Mouse (Mus musculus): ENCODE measurements around the gene Rasl10a. TPM values are rescaled to one million over a fixed set of nuclear protein-coding genes. Genes with fewer than 3 reads are reported as not detected.
"Not testable (repeated sequence)": the region's sequence is repeated elsewhere in the genome, so short reads cannot be mapped to it uniquely, and the experiment has no call there.

Gene Rasl10a
- polyA plus RNA-seq, 1 experiment from 2014 or later = 0.74 TPM

GRCm38 (mm10) chr11:5063561-5064281 is 5.8 kb downstream of the Rasl10a start:
- Histone ChIP-seq H3K9me3 (ENCODE audit: control insufficient read depth, low read length) (no peaks in the 10 kb centered on the region), H3K4me2 (ENCODE audit: low read depth) (peak overlapping the region; percentile 91; the same call in 1 of the 2 replicates), H3K27me3 (ENCODE audit: control insufficient read depth, insufficient read depth, low read length) (peaks cover 54% of the 10 kb centered on the region), H3K27ac (ENCODE audit: low read depth, low read length) (no peak overlapping the region), H3K36me3 (ENCODE audit: control insufficient read depth, insufficient read depth, low read length) (peaks cover 4% of the 10 kb centered on the region; the same call in 1 of the 2 replicates), H3K4me1 (ENCODE audit: control insufficient read depth, insufficient read depth, low read length) (peaks cover 30% of the 10 kb centered on the region), H3K9ac (ENCODE audit: low read length) (no peak overlapping the region), H3K4me3 (ENCODE audit: low read depth, low read length) (no peak overlapping the region)
- 47% methylated on average over 31 of the region's 31 CpGs for WGBS
- DNase-seq (ENCODE audit: low spot score) (no peak), ATAC-seq (ENCODE audit: insufficient read depth, low FRiP score, low TSS enrichment) (no peak)

GRCm38 (mm10) chr11:5064282-5065055 is 6.5 kb downstream of the Rasl10a start:
- no peaks in the 10 kb centered on the region for H3K9me3 ChIP-seq (ENCODE audit: control insufficient read depth, low read length)
- DNase-seq (ENCODE audit: low spot score) (no peak), ATAC-seq (ENCODE audit: insufficient read depth, low FRiP score, low TSS enrichment) (no peak)
- WGBS = 15% methylated on average over 37 of the region's 38 CpGs
- H3K9ac ChIP-seq (ENCODE audit: low read length) = peak overlapping the region; percentile 63
- H3K4me2 ChIP-seq (ENCODE audit: low read depth) = peak overlapping the region; percentile 91
- H3K4me3 ChIP-seq (ENCODE audit: low read depth, low read length) = peak overlapping the region; percentile 69
- peaks cover 46% of the 10 kb centered on the region for H3K27me3 ChIP-seq (ENCODE audit: control insufficient read depth, insufficient read depth, low read length)
- H3K36me3 ChIP-seq (ENCODE audit: control insufficient read depth, insufficient read depth, low read length) = peaks cover 11% of the 10 kb centered on the region
- H3K4me1 ChIP-seq (ENCODE audit: control insufficient read depth, insufficient read depth, low read length) = peaks cover 30% of the 10 kb centered on the region
- no peak overlapping the region for H3K27ac ChIP-seq (ENCODE audit: low read depth, low read length)

- H3K4me2 ChIP-seq (ENCODE audit: low read depth) = peak within 1 kb of the TSS; percentile 91
- H3K27ac ChIP-seq (ENCODE audit: low read depth, low read length) = 0 out of 2 replicates have a peak within 1 kb of the TSS, but pooled peaks have one; percentile 34
- peak within 1 kb of the TSS; percentile 63 for H3K9ac ChIP-seq (ENCODE audit: low read length)
- H3K36me3 ChIP-seq (ENCODE audit: control insufficient read depth, insufficient read depth, low read length) = peaks cover 11% of the 10 kb centered on the region
- under 1% methylated on average over 34 of the region's 50 CpGs for WGBS
- H3K9me3 ChIP-seq (ENCODE audit: control insufficient read depth, low read length) = no peaks in the 10 kb centered on the region
- H3K27me3 ChIP-seq (ENCODE audit: control insufficient read depth, insufficient read depth, low read length) = peaks cover 38% of the 10 kb centered on the region
- DNase-seq (ENCODE audit: low spot score) = peak; percentile 91
- ATAC-seq (ENCODE audit: insufficient read depth, low FRiP score, low TSS enrichment) = peak; percentile 77
- H3K4me3 ChIP-seq (ENCODE audit: low read depth, low read length) = peak within 1 kb of the TSS; percentile 69
- H3K4me1 ChIP-seq (ENCODE audit: control insufficient read depth, insufficient read depth, low read length) = peaks cover 30% of the 10 kb centered on the region
Observed at GRCm38 (mm10) chr11:5065056-5065821, 7.3 kb downstream of the Rasl10a start, which contains the start of gene Gas2l1. Gene Gas2l1 (minus strand): TSS chr11:5065327.

GRCm38 (mm10) chr11:5067063-5067462 is 9.1 kb downstream of the Rasl10a start:
- Histone ChIP-seq H3K4me3 (ENCODE audit: low read depth, low read length) (no peak overlapping the region), H3K27ac (ENCODE audit: low read depth, low read length) (no peak overlapping the region), H3K4me2 (ENCODE audit: low read depth) (no peak overlapping the region), H3K27me3 (ENCODE audit: control insufficient read depth, insufficient read depth, low read length) (peaks cover 20% of the 10 kb centered on the region), H3K9ac (ENCODE audit: low read length) (no peak overlapping the region), H3K4me1 (ENCODE audit: control insufficient read depth, insufficient read depth, low read length) (peaks cover 17% of the 10 kb centered on the region), H3K36me3 (ENCODE audit: control insufficient read depth, insufficient read depth, low read length) (peaks cover 24% of the 10 kb centered on the region), H3K9me3 (ENCODE audit: control insufficient read depth, low read length) (no peaks in the 10 kb centered on the region)
- DNase-seq (ENCODE audit: low spot score) (no peak), ATAC-seq (ENCODE audit: insufficient read depth, low FRiP score, low TSS enrichment) (no peak)

- Histone ChIP-seq H3K27ac (ENCODE audit: low read depth, low read length) (no peak overlapping the region), H3K36me3 (ENCODE audit: control insufficient read depth, insufficient read depth, low read length) (peaks cover 33% of the 10 kb centered on the region), H3K4me1 (ENCODE audit: control insufficient read depth, insufficient read depth, low read length) (peaks cover 6% of the 10 kb centered on the region), H3K27me3 (ENCODE audit: control insufficient read depth, insufficient read depth, low read length) (peaks cover 7% of the 10 kb centered on the region), H3K4me3 (ENCODE audit: low read depth, low read length) (no peak overlapping the region), H3K9me3 (ENCODE audit: control insufficient read depth, low read length) (no peaks in the 10 kb centered on the region), H3K9ac (ENCODE audit: low read length) (no peak overlapping the region), H3K4me2 (ENCODE audit: low read depth) (no peak overlapping the region)
- DNase-seq (ENCODE audit: low spot score) (no peak), ATAC-seq (ENCODE audit: insufficient read depth, low FRiP score, low TSS enrichment) (no peak)
- 87% methylated on average over 9 of the region's 9 CpGs for WGBS
Observed at GRCm38 (mm10) chr11:5068126-5068971, 10.4 kb downstream of the Rasl10a start.

GRCm38 (mm10) chr11:5074882-5075281 is 17.0 kb downstream of the Rasl10a start:
- no peak for DNase-seq (ENCODE audit: low spot score)
- Histone ChIP-seq H3K9ac (ENCODE audit: low read length) (no peak overlapping the region), H3K4me3 (ENCODE audit: low read depth, low read length) (no peak overlapping the region), H3K36me3 (ENCODE audit: control insufficient read depth, insufficient read depth, low read length) (peaks cover 29% of the 10 kb centered on the region), H3K9me3 (ENCODE audit: control insufficient read depth, low read length) (no peaks in the 10 kb centered on the region), H3K27me3 (ENCODE audit: control insufficient read depth, insufficient read depth, low read length) (no peaks in the 10 kb centered on the region), H3K4me1 (ENCODE audit: control insufficient read depth, insufficient read depth, low read length) (no peaks in the 10 kb centered on the region), H3K27ac (ENCODE audit: low read depth, low read length) (no peak overlapping the region), H3K4me2 (ENCODE audit: low read depth) (no peak overlapping the region)
- ATAC-seq (ENCODE audit: insufficient read depth, low FRiP score, low TSS enrichment) = no peak
- 78% methylated on average over 4 of the region's 4 CpGs for WGBS

GRCm38 (mm10) chr11:5075760-5076159 is 17.8 kb downstream of the Rasl10a start:
- peaks cover 31% of the 10 kb centered on the region for H3K36me3 ChIP-seq (ENCODE audit: control insufficient read depth, insufficient read depth, low read length)
- H3K9ac ChIP-seq (ENCODE audit: low read length) = no peak overlapping the region
- no peak for DNase-seq (ENCODE audit: low spot score)
- no peak overlapping the region for H3K27ac ChIP-seq (ENCODE audit: low read depth, low read length)
- H3K4me2 ChIP-seq (ENCODE audit: low read depth) = no peak overlapping the region
- no peaks in the 10 kb centered on the region for H3K27me3 ChIP-seq (ENCODE audit: control insufficient read depth, insufficient read depth, low read length)
- H3K4me3 ChIP-seq (ENCODE audit: low read depth, low read length) = no peak overlapping the region
- H3K4me1 ChIP-seq (ENCODE audit: control insufficient read depth, insufficient read depth, low read length) = no peaks in the 10 kb centered on the region
- H3K9me3 ChIP-seq (ENCODE audit: control insufficient read depth, low read length) = no peaks in the 10 kb centered on the region
- no peak for ATAC-seq (ENCODE audit: insufficient read depth, low FRiP score, low TSS enrichment)

- H3K4me3 ChIP-seq (ENCODE audit: low read depth, low read length); ATAC-seq (ENCODE audit: insufficient read depth, low FRiP score, low TSS enrichment); H3K9me3 ChIP-seq (ENCODE audit: control insufficient read depth, low read length); H3K27ac ChIP-seq (ENCODE audit: low read depth, low read length); H3K4me2 ChIP-seq (ENCODE audit: low read depth); H3K9ac ChIP-seq (ENCODE audit: low read length); H3K27me3 ChIP-seq (ENCODE audit: control insufficient read depth, insufficient read depth, low read length); DNase-seq (ENCODE audit: low spot score); H3K4me1 ChIP-seq (ENCODE audit: control insufficient read depth, insufficient read depth, low read length): not testable (repeated sequence)
- H3K36me3 ChIP-seq (ENCODE audit: control insufficient read depth, insufficient read depth, low read length) = peaks cover 24% of the 10 kb centered on the region
- 86% methylated on average over 3 of the region's 5 CpGs for WGBS
Observed at GRCm38 (mm10) chr11:5076843-5077242, 18.9 kb downstream of the Rasl10a start.
